Mouse (Mus musculus) cortical plate, adult 2 months (tissue): ENCODE measurements around the gene Tmem38a.

ENCODE experiments used
- CTCF ChIP-seq: fragments of 200-500 bp; IDR thresholded peaks from 2 replicates; pipeline ENCODE4 v1.5.1; 2011; ENCODE audit warnings: mild to moderate bottlenecking, control low read depth, low read length; ENCODE audit not compliant: insufficient read depth; ENCODE audit errors: extremely low read depth
- POLR2A ChIP-seq: fragments of 200-500 bp; IDR thresholded peaks from 2 replicates; pipeline ENCODE4 v1.6.1; 2011; ENCODE audit warnings: mild to moderate bottlenecking, low read length, control low read depth; ENCODE audit not compliant: insufficient read depth; ENCODE audit errors: extremely low read depth

GRCm38 (mm10) chr8:72573450-72573849 lies 1.6 kb downstream of the Tmem38a start:
- no peak for TF ChIP-seq POLR2A
- no peak for TF ChIP-seq CTCF
